Mouse (Mus musculus) frontal cortex, postnatal 14 days (tissue): ENCODE measurements around the gene Gc.

Source experiments
- DNase-seq, 2 experiments: peaks; one replicate each; pipeline ENCODE4 v3.0.0; 2022; ENCODE audit warnings: low spot score in 2 of 2

The Gc gene

GRCm38 (mm10) chr5:89457554-89458062 is at the start of gene Gc:
Gene Gc, minus strand, starts transcription at chr5:89457898.
- no peak for DNase-seq

GRCm38 (mm10) chr5:89500182-89500581 is 42.5 kb upstream of the Gc start:
- DNase-seq: no peak

- DNase-seq: no peak
These were observed 34.9 kb upstream of the Gc start for GRCm38 (mm10) chr5:89492560-89492959.

- no peak for DNase-seq
These were observed 12.8 kb upstream of the Gc start for GRCm38 (mm10) chr5:89470483-89470882.

- DNase-seq: no peak
These were observed 10.2 kb upstream of the Gc start for GRCm38 (mm10) chr5:89467886-89468285.

- DNase-seq: no peak
These were observed 9.3 kb upstream of the Gc start for GRCm38 (mm10) chr5:89467045-89467444.

GRCm38 (mm10) chr5:89466275-89466674 is 8.6 kb upstream of the Gc start:
- no peak for DNase-seq

- no peak for DNase-seq
These were observed 4.1 kb upstream of the Gc start for GRCm38 (mm10) chr5:89461817-89462216.

- no peak for DNase-seq
These were observed 1.9 kb upstream of the Gc start for GRCm38 (mm10) chr5:89459591-89459990.

- no peak for DNase-seq
These were observed 1.3 kb upstream of the Gc start for GRCm38 (mm10) chr5:89458987-89459386.

GRCm38 (mm10) chr5:89455526-89455925 is 2.2 kb downstream of the Gc start:
- no peak for DNase-seq

GRCm38 (mm10) chr5:89450798-89451197 is 6.9 kb downstream of the Gc start:
- no peak for DNase-seq

- DNase-seq: no peak
These were observed 8.4 kb downstream of the Gc start for GRCm38 (mm10) chr5:89449325-89449724.

- no peak for DNase-seq
These were observed 9.7 kb downstream of the Gc start for GRCm38 (mm10) chr5:89447978-89448377.

- no peak for DNase-seq
These were observed 13.3 kb downstream of the Gc start for GRCm38 (mm10) chr5:89444360-89444759.

- no peak for DNase-seq
These were observed 46.2 kb downstream of the Gc start for GRCm38 (mm10) chr5:89411536-89411935.

GRCm38 (mm10) chr5:89407376-89408082 is 50.2 kb downstream of the Gc start:
- DNase-seq: no peak

GRCm38 (mm10) chr5:89405132-89405531 is 52.6 kb downstream of the Gc start:
- no peak for DNase-seq

GRCm38 (mm10) chr5:89390405-89390804 is 67.3 kb downstream of the Gc start:
- DNase-seq: no peak

GRCm38 (mm10) chr5:89384204-89384603 is 73.5 kb downstream of the Gc start:
- DNase-seq: no peak

GRCm38 (mm10) chr5:89381340-89381739 is 76.4 kb downstream of the Gc start:
- no peak for DNase-seq

- no peak for DNase-seq
These were observed 87.6 kb downstream of the Gc start for GRCm38 (mm10) chr5:89370140-89370539.

GRCm38 (mm10) chr5:89368045-89368743 is 89.5 kb downstream of the Gc start:
- DNase-seq: no peak
